In the genomic region with DNA sequence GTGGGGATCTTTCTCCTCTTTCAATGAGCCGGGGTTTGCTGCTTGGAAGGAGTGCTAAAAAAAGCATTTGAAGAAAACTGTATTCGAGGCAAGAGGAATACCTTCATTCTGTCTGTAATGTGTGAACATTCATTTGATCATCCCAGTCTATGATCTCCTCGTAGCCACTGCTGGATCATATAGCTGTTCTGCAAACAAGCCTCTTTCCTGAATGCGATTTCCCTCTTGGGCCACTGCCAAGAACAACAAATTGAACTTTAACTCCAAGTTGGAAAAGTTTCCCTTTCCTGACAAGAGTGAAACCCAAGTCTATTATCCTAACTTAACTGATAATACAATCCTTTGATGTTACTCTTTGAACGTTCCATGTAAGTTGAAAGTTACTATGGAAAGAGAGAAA, we compare ENCODE assay signal across 12 mouse cellular contexts.
DNase-seq lines count a peak whose midpoint lies in the region; ATAC-seq and TF ChIP-seq lines count a peak whose summit lies in the region.
"Had no signal": no experiment of that assay in that cellular context is flagged by ENCODE, and none has a peak within 500 bp of the region (broad histone marks: within the 10 kb centered on the region; RNA-seq: fewer than 3 reads in every experiment).

No protein-coding gene starts in this region.

- no peak overlapping the region for H3K9ac ChIP-seq in forebrain, embryonic 14.5 days (ENCODE audit: low read length)
- no peak overlapping the region for H3K9ac ChIP-seq in forebrain, embryonic 15.5 days (replicated peaks)
- no peak overlapping the region for H3K9ac ChIP-seq in liver, embryonic 16.5 days (ENCODE audit: low read depth, low read length)
- H3K9ac ChIP-seq: embryonic facial prominence, embryonic 13.5 days; neural tube, embryonic 13.5 days had no signal

- ATAC-seq in forebrain, embryonic 14.5 days = no peak
- no peak for ATAC-seq in forebrain, embryonic 15.5 days (replicated peaks)
- ATAC-seq in liver, embryonic 16.5 days (ENCODE audit: low read depth) = peak; percentile 27; the same call in 1 of the 2 replicates
- ATAC-seq in monocyte, adult 5-6 weeks (replicated peaks; ENCODE audit: insufficient number of reproducible peaks, low FRiP score, low TSS enrichment, poor library complexity, severe bottlenecking) = no peak
- ATAC-seq: inflammation-experienced regulatory T-cells, adult 6 months had no signal

- TF ChIP-seq CTCF in kidney, adult 2 months (conservative IDR thresholded peaks at IDR 0.05; ENCODE audit: insufficient read depth, insufficient read length, low read depth, low read length) = no peak

- H3K4me3 ChIP-seq in forebrain, embryonic 14.5 days (ENCODE audit: low read depth, low read length) = no peak overlapping the region
- no peak overlapping the region for H3K4me3 ChIP-seq in forebrain, embryonic 15.5 days
- H3K4me3 ChIP-seq in kidney, adult 2 months (ENCODE audit: insufficient read depth, low read depth, low read length) = no peak overlapping the region
- H3K4me3 ChIP-seq in liver, embryonic 16.5 days (ENCODE audit: low read depth, low read length) = no peak overlapping the region
- H3K4me3 ChIP-seq: embryonic facial prominence, embryonic 13.5 days; neural tube, embryonic 13.5 days had no signal

- H3K27ac ChIP-seq in forebrain, embryonic 14.5 days (ENCODE audit: low read depth, low read length) = no peak overlapping the region
- no peak overlapping the region for H3K27ac ChIP-seq in forebrain, embryonic 15.5 days (replicated peaks)
- H3K27ac ChIP-seq in kidney, adult 2 months (ENCODE audit: insufficient read depth, low read depth, low read length) = no peak overlapping the region
- no peak overlapping the region for H3K27ac ChIP-seq in liver, embryonic 16.5 days (ENCODE audit: low read length)
- H3K27ac ChIP-seq: embryonic facial prominence, embryonic 13.5 days; neural tube, embryonic 13.5 days had no signal

- H3K4me2 ChIP-seq in forebrain, embryonic 14.5 days (ENCODE audit: low read length) = no peak overlapping the region
- no peak overlapping the region for H3K4me2 ChIP-seq in forebrain, embryonic 15.5 days (replicated peaks)
- no peak overlapping the region for H3K4me2 ChIP-seq in liver, embryonic 16.5 days (ENCODE audit: low read depth, low read length)
- H3K4me2 ChIP-seq: embryonic facial prominence, embryonic 13.5 days; neural tube, embryonic 13.5 days had no signal

- DNase-seq in forebrain, embryonic 14.5 days (ENCODE audit: low spot score) = peak; percentile 15
- peak; percentile 72 for DNase-seq in NIH3T3 (ENCODE audit: low read depth)
- peak; percentile 44 for DNase-seq in kidney, adult 2 months
- no peak for DNase-seq in natural killer cell, adult 2 months (ENCODE audit: low spot score in 2 of 2)
- no peak for DNase-seq in spleen, adult 12 weeks (ENCODE audit: low spot score)
- DNase-seq: right cerebral cortex, postnatal 25 days had no signal

- no peaks in the 10 kb centered on the region for H3K9me3 ChIP-seq in forebrain, embryonic 14.5 days (replicated peaks; ENCODE audit: control insufficient read depth, low read length)
- no peaks in the 10 kb centered on the region for H3K9me3 ChIP-seq in forebrain, embryonic 15.5 days
- no peaks in the 10 kb centered on the region for H3K9me3 ChIP-seq in liver, embryonic 16.5 days (replicated peaks; ENCODE audit: control insufficient read depth, low read length)
- H3K9me3 ChIP-seq: embryonic facial prominence, embryonic 13.5 days; neural tube, embryonic 13.5 days had no signal

- WGBS in forebrain, embryonic 14.5 days = 65% methylated on average over 5 of the region's 5 CpGs
- WGBS in forebrain, embryonic 15.5 days = 59% methylated on average over 5 of the region's 5 CpGs
- 18% methylated on average over 5 of the region's 5 CpGs for WGBS in kidney, adult 2 months
- WGBS in liver, embryonic 16.5 days (ENCODE audit: insufficient replicate concordance) = 34% methylated on average over 5 of the region's 5 CpGs

- no peaks in the 10 kb centered on the region for H3K4me1 ChIP-seq in forebrain, embryonic 14.5 days (ENCODE audit: control insufficient read depth, insufficient read depth, low read length)
- no peaks in the 10 kb centered on the region for H3K4me1 ChIP-seq in forebrain, embryonic 15.5 days
- no peaks in the 10 kb centered on the region; the same call in 1 of the 2 replicates for H3K4me1 ChIP-seq in kidney, adult 2 months (ENCODE audit: control insufficient read depth, insufficient read depth, low read length)
- no peaks in the 10 kb centered on the region; the same call in 1 of the 2 replicates for H3K4me1 ChIP-seq in liver, embryonic 16.5 days (ENCODE audit: control insufficient read depth, low read depth, low read length)
- H3K4me1 ChIP-seq: neural tube, embryonic 13.5 days had no signal

- no peak for TF ChIP-seq POLR2A in kidney, adult 2 months (IDR thresholded peaks at IDR 0.05; ENCODE audit: low read depth, low read length)

- no peaks in the 10 kb centered on the region for H3K36me3 ChIP-seq in forebrain, embryonic 14.5 days (ENCODE audit: control insufficient read depth, insufficient read depth, low read length)
- H3K36me3 ChIP-seq in forebrain, embryonic 15.5 days = no peaks in the 10 kb centered on the region
- no peaks in the 10 kb centered on the region for H3K36me3 ChIP-seq in kidney, adult 2 months (ENCODE audit: control insufficient read depth, insufficient read depth, low read length)
- H3K36me3 ChIP-seq in liver, embryonic 16.5 days (ENCODE audit: control insufficient read depth, insufficient read depth) = no peaks in the 10 kb centered on the region
- H3K36me3 ChIP-seq: embryonic facial prominence, embryonic 13.5 days; neural tube, embryonic 13.5 days had no signal

- H3K27me3 ChIP-seq in forebrain, embryonic 14.5 days (replicated peaks; ENCODE audit: control insufficient read depth, insufficient read depth, low read length) = no peaks in the 10 kb centered on the region
- no peaks in the 10 kb centered on the region for H3K27me3 ChIP-seq in forebrain, embryonic 15.5 days
- H3K27me3 ChIP-seq in kidney, adult 2 months (replicated peaks; ENCODE audit: control insufficient read depth, insufficient read depth, low read length) = no peaks in the 10 kb centered on the region; the same call in 1 of the 2 replicates
- no peaks in the 10 kb centered on the region for H3K27me3 ChIP-seq in liver, embryonic 16.5 days (ENCODE audit: control insufficient read depth, insufficient read depth, low read depth, low read length)
- H3K27me3 ChIP-seq: embryonic facial prominence, embryonic 13.5 days; neural tube, embryonic 13.5 days had no signal

Comparison
In these comparisons a context has a peak if more than half of its experiments do, and no peak if none do; other contexts are left out.
1. DNase-seq: peak in forebrain, embryonic 14.5 days (single experiment), NIH3T3 (single experiment) and kidney, adult 2 months (single experiment); none in natural killer cell, adult 2 months (0 of 2) and spleen, adult 12 weeks (single experiment).